Mouse (Mus musculus) T-helper 1 cell (primary cell): Measurements from ENCODE around the gene Shkbp1.

Experiments
- in situ Hi-C: fragments of 300-600 bp; cut with MboI, MseI; formaldehyde crosslinking; loops from one replicate; pipeline ENCODE4 v1.15.1; 2025; ENCODE audit warnings: high pct_unique_total_duplicates

Gene Shkbp1

GRCm38 (mm10) chr7:27311651-27312284 lies 44.1 kb downstream of the Shkbp1 start:
- in situ Hi-C loops, result no loop called here

- in situ Hi-C loops, result no loop called here
Measured at GRCm38 (mm10) chr7:27310996-27311535, 44.8 kb downstream of the Shkbp1 start.

DNA sequence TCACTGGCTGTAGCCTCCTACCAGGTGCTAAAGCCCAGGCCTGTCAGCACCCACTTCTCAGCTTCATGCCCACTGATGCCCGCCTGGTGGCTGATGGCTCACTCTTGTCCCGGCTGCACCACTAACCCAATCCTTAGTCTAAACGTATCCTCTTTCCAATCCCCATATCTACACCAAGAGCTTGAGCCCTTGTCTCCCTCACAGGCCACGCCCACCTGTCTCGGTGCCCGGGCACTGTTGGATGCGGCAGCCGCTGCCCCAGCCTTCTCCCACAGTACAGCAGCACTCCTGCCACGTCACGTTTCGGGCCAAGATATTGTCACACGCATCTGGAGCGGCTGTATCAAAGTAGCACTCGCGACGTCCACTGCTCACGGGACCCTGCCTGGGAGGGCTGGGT lies 45.5 kb downstream of the Shkbp1 start:
- in situ Hi-C loops, result no loop called here

- in situ Hi-C loops, result no loop called here
Measured at GRCm38 (mm10) chr7:27309832-27310231, 46.0 kb downstream of the Shkbp1 start.

DNA sequence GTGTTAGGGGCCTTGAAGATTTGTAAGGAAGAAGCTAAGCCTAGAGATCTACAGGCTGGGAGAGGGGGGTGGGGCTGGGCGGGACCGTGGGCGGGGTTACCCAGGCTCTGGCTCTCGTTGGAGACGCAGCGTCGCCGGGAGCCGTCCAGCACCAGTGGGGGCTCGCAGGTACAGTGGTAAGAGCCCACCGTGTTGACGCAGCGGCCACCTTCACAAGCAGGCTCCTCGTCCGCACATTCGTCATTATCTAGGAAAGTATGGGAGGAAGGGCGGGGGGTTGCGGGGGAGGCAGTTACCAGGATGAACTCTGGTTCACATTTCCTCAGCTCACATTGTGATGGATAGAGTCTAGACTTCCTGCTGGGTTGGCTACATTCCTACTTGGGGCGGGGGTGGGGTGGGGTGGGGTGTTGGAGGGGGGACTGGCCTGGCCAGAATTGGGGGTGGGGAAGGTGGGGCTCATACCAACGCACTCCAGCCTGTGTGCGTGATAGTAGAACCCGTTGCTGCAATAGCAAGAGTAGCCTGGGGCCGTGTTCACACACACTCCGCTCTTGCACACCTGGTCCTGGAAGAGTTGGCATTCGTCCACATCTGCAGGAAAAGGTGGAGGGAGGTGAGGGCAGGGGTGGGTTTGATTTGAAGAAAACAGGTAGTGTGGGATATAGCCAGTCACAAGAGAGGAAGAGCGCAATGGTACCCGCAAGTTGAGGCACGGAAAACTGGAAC lies 46.8 kb downstream of the Shkbp1 start:
- in situ Hi-C loops, result no loop called here

DNA sequence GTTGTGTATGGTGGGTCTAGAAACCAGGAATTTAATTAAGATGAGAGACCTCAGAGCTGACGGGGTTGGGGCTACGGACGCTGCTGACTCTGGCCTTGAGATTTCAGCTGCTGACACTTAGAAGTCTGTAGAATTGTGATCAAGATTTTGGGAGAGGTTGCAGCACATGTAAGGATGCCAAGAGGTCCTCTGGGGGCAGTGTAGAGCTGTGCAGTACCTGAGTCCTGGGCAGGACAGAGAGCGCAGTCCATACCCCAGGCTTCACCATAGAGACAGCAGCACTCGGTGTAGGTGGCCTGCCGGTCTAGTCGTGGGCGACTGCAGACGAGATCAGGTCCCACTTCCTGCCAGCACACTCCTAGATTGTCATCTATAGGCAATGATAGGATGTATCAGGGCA lies 48.3 kb downstream of the Shkbp1 start:
- in situ Hi-C loops, result no loop called here

GRCm38 (mm10) chr7:27306161-27307160 lies 49.4 kb downstream of the Shkbp1 start:
- in situ Hi-C loops, result no loop called here

DNA sequence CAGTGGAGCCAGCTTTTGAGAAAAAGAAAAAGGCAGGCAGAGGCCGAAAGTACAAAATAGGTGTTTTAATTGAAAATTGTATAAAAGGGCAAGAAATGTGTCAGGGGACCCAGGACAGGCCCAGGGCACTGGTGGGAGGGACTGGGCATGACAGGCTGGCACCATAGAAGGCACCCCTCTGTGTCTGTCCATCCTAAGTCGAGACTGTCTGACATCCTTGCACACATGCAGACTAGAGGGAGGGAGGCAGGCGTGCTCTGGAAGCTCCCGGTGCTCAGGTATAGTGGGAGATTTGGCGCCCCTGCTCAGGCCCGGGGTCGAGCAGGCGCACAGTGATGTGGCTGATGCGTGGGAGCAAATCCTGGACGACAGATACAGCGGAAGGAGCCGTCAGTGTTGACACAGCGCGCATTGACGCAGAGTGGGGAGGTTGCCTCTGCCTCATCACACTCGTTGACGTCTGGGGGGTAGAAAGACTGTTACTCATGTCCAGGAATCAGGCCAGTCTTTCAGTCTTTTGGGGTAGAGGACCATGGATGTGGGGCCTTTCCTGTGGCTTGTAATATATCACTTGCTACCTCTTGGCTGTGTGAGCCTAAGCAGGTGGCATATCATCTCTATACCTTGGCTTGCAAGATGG lies 50.6 kb downstream of the Shkbp1 start:
- in situ Hi-C loops, result no loop called here

GRCm38 (mm10) chr7:27302172-27302571 lies 53.6 kb downstream of the Shkbp1 start:
- in situ Hi-C loops, result no loop called here

- in situ Hi-C loops, result no loop called here
Measured at GRCm38 (mm10) chr7:27300801-27301200, 55.0 kb downstream of the Shkbp1 start.

GRCm38 (mm10) chr7:27300351-27300750 lies 55.5 kb downstream of the Shkbp1 start:
- in situ Hi-C loops, result no loop called here

DNA sequence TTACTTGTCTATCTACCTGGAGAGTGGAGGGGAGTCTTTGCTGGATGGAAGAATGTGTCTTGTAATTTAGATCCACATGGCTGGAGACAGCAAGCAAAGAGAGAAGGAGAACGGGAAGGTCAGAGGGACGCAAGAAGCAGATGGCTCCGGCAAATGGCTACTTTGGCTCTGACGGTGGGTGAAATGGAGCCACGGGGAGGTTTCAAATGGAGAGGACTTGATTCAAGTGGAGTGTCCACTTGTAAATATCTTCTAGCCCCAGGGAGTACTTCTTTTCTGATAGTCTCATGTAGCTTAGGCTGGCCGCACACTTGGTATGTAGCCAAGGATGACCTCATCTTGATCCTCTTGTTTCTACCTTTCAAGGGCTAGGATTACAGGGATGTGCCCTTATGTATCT lies 57.0 kb downstream of the Shkbp1 start:
- in situ Hi-C loops, result loop anchor here (5.0 kb wide), 1 partner anchor 93 kb away; no protein-coding TSS in a partner anchor

GRCm38 (mm10) chr7:27298033-27298610 lies 57.7 kb downstream of the Shkbp1 start:
- in situ Hi-C loops, result loop anchor here (5.0 kb wide), 1 partner anchor 94 kb away; no protein-coding TSS in a partner anchor

DNA sequence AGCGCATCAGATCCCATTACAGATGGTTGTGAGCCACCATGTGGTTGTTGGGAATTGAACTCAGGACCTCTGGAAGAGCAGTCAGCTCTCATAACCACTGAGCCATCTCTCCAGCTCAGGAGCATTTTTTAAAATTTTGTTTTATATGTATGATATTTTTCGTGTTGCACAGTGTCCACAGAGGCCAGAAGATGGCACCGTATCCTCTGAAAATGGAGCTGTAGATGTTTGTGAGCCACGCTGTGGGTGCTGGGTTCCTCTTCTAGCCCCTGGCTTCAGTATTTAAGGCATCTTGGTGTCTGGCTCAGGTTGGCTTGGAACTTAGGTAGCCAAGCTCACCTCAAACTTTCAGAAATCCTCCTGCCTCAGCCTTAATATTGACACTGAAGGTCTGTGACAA lies 59.3 kb downstream of the Shkbp1 start:
- in situ Hi-C loops, result loop anchor here (5.0 kb wide), 1 partner anchor 96 kb away; no protein-coding TSS in a partner anchor

- in situ Hi-C loops, result loop anchor here (5.0 kb wide), 1 partner anchor 96 kb away; no protein-coding TSS in a partner anchor
Measured at GRCm38 (mm10) chr7:27295956-27296355, 59.9 kb downstream of the Shkbp1 start.
